Mouse (Mus musculus) gastrocnemius, adult 2 months (tissue): ENCODE results near the gene Rabgap1l. TPM values are rescaled to one million over a fixed set of nuclear protein-coding genes. Genes with fewer than 3 reads are reported as not detected.

Source experiments
- DNase-seq: peaks from one replicate; pipeline ENCODE4 v3.0.0; 2022
- H3K27ac ChIP-seq: fragments of 200-600 bp; 2 replicates; pipeline ENCODE4 v1.8.1; 2022; ENCODE audit warnings: mild to moderate bottlenecking
- H3K4me3 ChIP-seq: fragments of 200-600 bp; 2 replicates; pipeline ENCODE4 v1.8.1; 2022; ENCODE audit warnings: mild to moderate bottlenecking, moderate library complexity
- CTCF ChIP-seq: fragments of 200-600 bp; IDR thresholded peaks from 2 replicates; pipeline ENCODE4 v1.8.1; 2022; ENCODE audit warnings: antibody characterized with exemption, mild to moderate bottlenecking, moderate library complexity
- intact Hi-C: fragments of 180-260 bp; cut with DNase I; formaldehyde crosslinking; loops from one replicate; pipeline ENCODE4 v1.15.1; 2025
- total RNA-seq, 2 experiments: library from RNA; stranded (reverse); gene quantifications; 2 replicates each; pipeline ENCODE4 v1.2.3; 2021

The Rabgap1l gene
- total RNA-seq, 2 experiments from 2014 or later = 7.7 to 15.3 TPM

- no peak for DNase-seq
- intact Hi-C loops = no loop called here
- TF ChIP-seq CTCF = no peak
- no peak overlapping the region for H3K27ac ChIP-seq
- H3K4me3 ChIP-seq = no peak overlapping the region
Observed at GRCm38 (mm10) chr1:160353732-160354455, 439.1 kb downstream of the Rabgap1l start.

GRCm38 (mm10) chr1:160352309-160352708, 440.7 kb downstream of the Rabgap1l start:
- no peak overlapping the region for H3K27ac ChIP-seq

DNA sequence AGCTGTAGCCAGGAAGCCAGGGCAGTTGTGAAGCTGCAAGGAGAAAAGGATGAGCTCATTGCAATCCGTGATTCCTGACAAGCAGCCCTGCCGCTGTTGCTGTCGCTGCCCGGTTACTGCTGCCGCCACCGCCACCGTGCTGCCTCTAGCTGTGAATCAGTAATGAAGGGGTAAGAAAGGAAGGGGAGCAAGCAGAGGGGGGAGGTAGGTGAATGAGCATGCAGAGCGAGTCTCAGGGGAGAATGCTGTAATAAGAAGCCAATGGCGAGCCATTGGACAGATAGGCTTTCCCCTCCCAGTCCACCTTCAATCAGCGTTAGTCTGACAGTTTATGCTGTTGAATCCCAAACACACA, 441.2 kb downstream of the Rabgap1l start:
- peak; percentile 32 for DNase-seq
- TF ChIP-seq CTCF = no peak
- Histone ChIP-seq H3K4me3 (peak overlapping the region; percentile 64), H3K27ac (no peak overlapping the region)
- intact Hi-C loops = no loop called here

More at GRCm38 (mm10) chr1:160352309-160352708, 440.7 kb downstream of the Rabgap1l start:
- peak overlapping the region; percentile 64 for H3K4me3 ChIP-seq
- TF ChIP-seq CTCF = no peak
- no peak for DNase-seq
- intact Hi-C loops = no loop called here

GRCm38 (mm10) chr1:160351146-160351879, 441.7 kb downstream of the Rabgap1l start:
- intact Hi-C loops = no loop called here
- H3K27ac ChIP-seq = no peak overlapping the region

GRCm38 (mm10) chr1:160340653-160341052, 452.4 kb downstream of the Rabgap1l start:
- H3K4me3 ChIP-seq = no peak overlapping the region
- TF ChIP-seq CTCF = no peak
- no peak overlapping the region for H3K27ac ChIP-seq
- no peak for DNase-seq
- intact Hi-C loops = no loop called here

More at GRCm38 (mm10) chr1:160351146-160351879, 441.7 kb downstream of the Rabgap1l start:
- H3K4me3 ChIP-seq = peak overlapping the region; percentile 64
- DNase-seq = no peak
- no peak for TF ChIP-seq CTCF

DNA sequence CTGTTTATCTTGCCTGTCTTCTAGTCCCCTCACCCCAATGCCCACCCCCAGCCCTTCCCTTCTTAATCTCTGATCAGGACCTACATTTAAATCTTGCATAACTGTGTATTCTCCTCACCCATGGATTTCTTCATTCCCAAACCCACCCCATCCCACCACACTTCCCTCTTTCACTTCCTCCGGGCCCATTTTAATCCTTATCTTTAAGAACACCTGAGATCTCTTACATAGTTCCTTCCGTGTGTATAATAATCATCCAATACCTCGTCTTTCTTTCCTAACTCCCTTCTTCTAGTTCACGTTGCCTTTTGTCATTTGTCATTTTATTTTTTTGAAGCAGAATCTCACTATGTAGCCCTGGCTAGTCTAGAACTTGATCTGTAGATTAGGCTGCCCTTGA, 453.6 kb downstream of the Rabgap1l start:
- no peak for DNase-seq
- intact Hi-C loops = no loop called here
- Histone ChIP-seq H3K4me3 (no peak overlapping the region), H3K27ac (no peak overlapping the region)
- no peak for TF ChIP-seq CTCF

DNA sequence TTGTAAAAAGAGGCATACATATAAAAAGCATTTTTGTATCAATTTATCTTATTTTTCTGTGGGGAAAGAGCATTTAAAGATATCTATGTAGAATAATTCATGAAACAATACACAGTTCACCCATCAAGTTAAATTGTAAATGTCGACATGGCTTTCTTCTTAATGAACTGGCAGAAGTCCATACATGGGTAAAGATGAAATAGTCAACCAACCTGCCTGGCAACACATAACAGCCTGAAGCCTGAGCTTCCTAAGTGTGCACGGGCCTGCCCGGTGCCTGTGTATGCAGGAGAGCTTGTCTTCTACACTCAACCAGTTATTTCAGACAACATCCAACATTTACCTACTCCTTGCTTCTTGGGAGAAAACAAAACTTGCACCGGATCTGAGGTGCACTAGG, 458.2 kb downstream of the Rabgap1l start:
- no peak for TF ChIP-seq CTCF
- Histone ChIP-seq H3K27ac (no peak overlapping the region), H3K4me3 (no peak overlapping the region)
- intact Hi-C loops = no loop called here
- DNase-seq = no peak

DNA sequence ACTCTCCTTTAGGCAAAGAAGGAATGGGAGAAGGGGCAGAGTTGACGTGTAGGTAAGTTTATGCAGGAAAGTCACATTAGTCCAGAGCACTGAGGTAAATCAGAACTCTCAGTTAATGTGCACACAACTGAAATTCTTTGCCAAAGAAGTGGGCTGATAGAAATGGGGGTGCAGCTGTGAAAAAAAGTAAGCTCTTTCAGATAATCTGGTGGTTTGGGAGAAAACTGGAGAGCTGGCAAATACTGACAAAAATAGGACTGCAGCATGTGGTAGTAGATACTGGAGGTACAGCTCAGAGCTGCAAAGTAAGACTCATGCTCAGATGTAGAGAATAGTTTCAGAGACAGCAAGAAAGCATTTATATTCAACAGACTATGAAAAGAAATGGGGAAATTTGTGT, 462.2 kb downstream of the Rabgap1l start:
- TF ChIP-seq CTCF = no peak
- no peak overlapping the region for H3K27ac ChIP-seq
- DNase-seq = no peak
- no peak overlapping the region for H3K4me3 ChIP-seq
- intact Hi-C loops = no loop called here

DNA sequence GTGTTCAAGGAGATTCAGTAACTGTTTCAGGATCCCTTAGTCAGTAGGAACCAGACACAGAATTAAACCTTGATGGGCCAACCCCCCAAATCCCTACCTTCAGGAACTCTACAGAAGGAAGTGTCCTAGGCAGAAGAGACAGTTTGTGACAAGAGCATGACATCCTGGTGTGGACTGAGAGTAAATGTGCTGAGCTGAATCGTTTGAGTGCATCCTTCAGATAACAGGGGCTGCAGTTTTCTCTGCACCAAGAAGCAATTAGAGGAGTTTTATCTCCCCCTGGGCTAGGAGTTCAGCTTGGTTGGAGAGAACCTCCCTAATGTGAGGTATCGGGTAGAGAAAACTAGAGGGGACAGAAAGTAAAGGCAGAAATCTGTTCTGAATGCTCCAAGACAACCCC, 462.8 kb downstream of the Rabgap1l start:
- no peak overlapping the region for H3K4me3 ChIP-seq
- no peak for DNase-seq
- intact Hi-C loops = no loop called here
- TF ChIP-seq CTCF = no peak
- no peak overlapping the region for H3K27ac ChIP-seq

GRCm38 (mm10) chr1:160329788-160330187, 463.2 kb downstream of the Rabgap1l start:
- Histone ChIP-seq H3K27ac (no peak overlapping the region), H3K4me3 (no peak overlapping the region)
- intact Hi-C loops = no loop called here
- no peak for TF ChIP-seq CTCF
- DNase-seq = no peak

GRCm38 (mm10) chr1:160327531-160327930, 465.5 kb downstream of the Rabgap1l start:
- Histone ChIP-seq H3K27ac (no peak overlapping the region), H3K4me3 (no peak overlapping the region)
- intact Hi-C loops = no loop called here
- no peak for TF ChIP-seq CTCF
- no peak for DNase-seq

- intact Hi-C loops = no loop called here
- DNase-seq = no peak
- Histone ChIP-seq H3K27ac (no peak overlapping the region), H3K4me3 (no peak overlapping the region)
- no peak for TF ChIP-seq CTCF
Observed at GRCm38 (mm10) chr1:160325542-160325941, 467.5 kb downstream of the Rabgap1l start.

DNA sequence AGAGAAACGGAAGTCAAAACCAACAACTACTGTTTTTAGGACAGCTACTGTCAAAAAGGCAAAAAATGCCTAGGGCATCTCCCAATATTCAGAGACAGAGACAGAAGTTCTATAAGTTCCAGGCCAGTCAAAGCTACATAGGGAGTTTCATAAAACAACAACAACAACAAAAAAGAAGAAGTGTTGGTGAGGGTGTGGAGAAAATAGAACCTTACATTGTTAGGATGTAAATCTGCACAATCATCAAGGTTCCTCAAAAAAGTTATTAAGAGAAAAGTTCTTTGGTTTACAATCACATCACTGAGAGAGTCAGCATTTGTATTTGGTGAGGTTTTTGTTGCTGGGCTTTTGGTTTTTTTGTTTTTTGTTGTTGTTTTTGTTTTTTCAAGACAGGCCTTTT, 472.3 kb downstream of the Rabgap1l start:
- Histone ChIP-seq H3K4me3 (no peak overlapping the region), H3K27ac (no peak overlapping the region)
- DNase-seq = no peak
- TF ChIP-seq CTCF = no peak
- intact Hi-C loops = no loop called here
